Mouse (Mus musculus) cerebellum, adult 9-11 months (tissue): ENCODE results near the gene 4931406C07Rik.

Experiments used
- DNase-seq: peaks from one replicate; pipeline ENCODE4 v3.0.0; 2022

Gene 4931406C07Rik

DNA sequence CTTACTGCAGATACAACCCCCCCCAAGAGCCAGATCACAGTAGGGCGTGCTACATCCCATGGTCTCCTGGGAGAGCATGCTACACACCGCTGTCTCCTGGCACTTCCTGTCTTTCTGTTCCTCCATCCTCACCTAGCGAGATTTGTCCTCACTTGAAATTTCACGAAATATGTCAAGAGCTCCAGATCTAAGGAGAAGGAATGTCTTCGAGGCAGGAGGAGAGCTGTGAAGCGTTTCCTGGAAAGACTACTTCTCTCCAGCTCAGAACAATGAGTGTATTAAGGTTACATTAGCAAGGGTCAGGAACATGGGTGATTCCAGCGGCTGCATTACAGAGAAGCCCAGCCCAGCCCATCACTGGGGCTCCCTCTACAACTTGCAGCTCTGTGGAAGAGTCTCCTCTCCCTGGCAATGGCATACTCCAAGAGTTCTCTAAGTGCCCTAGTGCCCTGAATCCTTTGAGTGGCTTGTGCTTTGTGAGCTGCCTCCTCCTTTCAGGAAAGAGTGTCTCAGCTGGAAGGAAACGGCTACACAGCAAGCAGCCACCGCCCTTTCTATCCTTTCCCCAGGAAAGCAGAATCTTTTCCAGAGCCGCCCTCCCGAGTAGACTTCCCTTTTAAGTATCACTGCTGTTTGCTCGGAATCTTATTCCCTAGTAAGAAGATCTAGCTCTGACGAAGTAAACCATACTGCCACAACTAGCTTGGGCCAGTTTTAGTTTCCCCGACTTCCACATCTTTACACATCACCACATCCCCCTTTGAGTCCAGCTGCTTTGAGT is 68.5 kb downstream of the 4931406C07Rik start:
- DNase-seq: no peak

DNA sequence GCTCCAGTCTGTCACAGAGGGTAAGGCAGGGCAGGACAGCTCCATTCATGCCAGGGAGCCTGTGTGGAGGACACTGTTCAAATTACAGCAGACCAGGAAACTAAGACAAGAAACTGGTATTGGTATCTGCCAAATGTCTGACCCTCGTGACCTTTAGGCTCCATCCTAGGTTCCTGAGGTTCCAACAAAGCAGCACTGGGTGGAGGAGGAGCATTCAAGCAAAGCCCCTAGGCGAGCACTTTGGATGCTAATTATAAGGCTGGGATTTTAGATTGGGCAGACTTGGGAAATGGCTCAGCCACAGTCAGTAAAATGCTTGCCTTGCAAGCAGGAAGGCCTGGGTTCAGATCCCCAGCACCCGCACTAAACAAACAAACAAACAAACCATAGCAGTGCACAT is 70.3 kb downstream of the 4931406C07Rik start:
- DNase-seq: no peak

DNA sequence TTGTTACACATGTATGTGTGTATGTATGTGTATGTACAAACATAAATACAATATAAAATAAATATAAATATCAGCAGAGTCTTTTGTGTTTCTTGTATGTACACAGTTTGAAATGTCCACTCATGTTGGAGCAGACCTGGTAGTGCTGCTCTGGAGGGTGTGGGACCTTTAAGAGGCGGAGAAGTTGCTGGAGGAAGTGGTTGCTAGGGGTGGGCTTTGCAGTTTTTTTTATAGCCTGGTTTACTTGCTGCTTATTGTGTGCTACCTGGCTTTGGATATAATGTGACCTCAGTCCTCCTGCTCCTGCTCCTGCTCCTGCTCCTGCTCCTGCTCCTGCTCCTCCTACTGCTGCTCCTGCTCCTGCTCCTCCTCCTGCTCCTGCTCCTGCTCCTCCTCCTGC is 72.6 kb downstream of the 4931406C07Rik start:
- no peak for DNase-seq
